Mouse (Mus musculus): ENCODE measurements around the gene Fxyd4. TPM values are rescaled to one million over a fixed set of nuclear protein-coding genes. Genes with fewer than 3 reads are reported as not detected.

The Fxyd4 gene
- polyA plus RNA-seq (2012; ENCODE audit: low replicate concordance), result not detected in 2 replicates

GRCm38 (mm10) chr6:117937222-117937932 is at the start of gene Fxyd4:
Gene Fxyd4 (minus strand): TSS chr6:117937692.

GRCm38 (mm10) chr6:117900126-117901080 is 37.1 kb downstream of the Fxyd4 start, which contains the start of gene Hnrnpf:
Gene Hnrnpf (plus strand): TSS chr6:117900324.

Other genes with a start within 250 kb of the Fxyd4 start
- 4.5 and 10.2 TPM in 2 replicates for gene Zfp637, start 96.5 kb downstream of the Fxyd4 start, polyA plus RNA-seq (2012; ENCODE audit: low replicate concordance)
- gene Zfp239, start 75.6 kb downstream of the Fxyd4 start, polyA plus RNA-seq (2012; ENCODE audit: low replicate concordance), result 0.31 and 2.1 TPM in 2 replicates
- 123 and 162 TPM in 2 replicates for gene Hnrnpf, start 37.4 kb downstream of the Fxyd4 start, polyA plus RNA-seq (2012; ENCODE audit: low replicate concordance)
- 0.66 and 1.2 TPM in 2 replicates for gene Rasgef1a, start 73.7 kb upstream of the Fxyd4 start, polyA plus RNA-seq (2012; ENCODE audit: low replicate concordance)
- 4.1 and 14.1 TPM in 2 replicates for gene Csgalnact2, start 201.4 kb upstream of the Fxyd4 start, polyA plus RNA-seq (2012; ENCODE audit: low replicate concordance)